Mouse (Mus musculus) cerebellum, adult 2 months (tissue): ENCODE data around the gene Synj2.

Source experiments
- CTCF ChIP-seq: fragments of 200-500 bp; IDR thresholded peaks from 2 replicates; pipeline ENCODE4 v1.5.1; 2011; ENCODE audit warnings: low read depth, mild to moderate bottlenecking, control low read depth, low read length, moderate library complexity, borderline replicate concordance; ENCODE audit not compliant: insufficient read depth
- POLR2A ChIP-seq: fragments of 200-500 bp; IDR thresholded peaks from 2 replicates; pipeline ENCODE4 v1.6.1; 2011; ENCODE audit warnings: low read length, control low read depth, borderline replicate concordance; ENCODE audit not compliant: insufficient read depth

- TF ChIP-seq CTCF = no peak
- no peak for TF ChIP-seq POLR2A
These were observed 14.4 kb upstream of the Synj2 start for GRCm38 (mm10) chr17:5926710-5927109.
